Mouse (Mus musculus): Measurements from ENCODE around the gene Zap70. TPM values are rescaled to one million over a fixed set of nuclear protein-coding genes. Genes with fewer than 3 reads are reported as not detected.

The Zap70 gene
- polyA plus RNA-seq, 1 experiment = not detected

DNA sequence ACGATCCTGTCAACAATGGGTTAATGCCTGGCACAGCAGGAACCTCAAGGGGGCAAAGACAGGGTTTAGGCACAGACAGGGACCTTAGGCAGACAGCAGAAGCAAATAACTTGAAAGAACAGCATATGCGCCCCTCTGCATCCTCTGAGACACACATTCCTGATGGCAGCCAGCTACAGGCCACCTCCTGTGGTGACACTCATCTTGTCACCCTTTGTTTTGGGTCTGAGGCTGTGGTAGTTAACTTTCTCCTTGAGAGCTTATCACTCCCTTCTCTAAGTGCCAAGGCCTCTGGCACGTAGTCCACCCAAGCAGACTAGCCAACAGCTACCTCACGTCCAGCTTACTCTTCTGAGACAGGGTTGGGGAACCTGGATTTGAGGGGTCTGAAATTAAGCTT, 15.9 kb upstream of the Zap70 start:
- TF ChIP-seq POLR2A (IDR thresholded peaks at IDR 0.05; ENCODE audit: insufficient read depth, low read depth, low read length) (no peak), CTCF (IDR thresholded peaks at IDR 0.05; ENCODE audit: insufficient read depth, low read depth, low read length) (no peak)
- H3K4me1 ChIP-seq (ENCODE audit: control insufficient read depth, insufficient read depth, low read length) = peaks cover 7% of the 10 kb centered on the region
- H3K27ac ChIP-seq (ENCODE audit: insufficient read depth, low read depth, low read length) = no peak overlapping the region
- no peak overlapping the region for H3K4me3 ChIP-seq (ENCODE audit: insufficient read depth, low read depth, low read length)
- 64% methylated on average over 4 of the region's 4 CpGs for WGBS

DNA sequence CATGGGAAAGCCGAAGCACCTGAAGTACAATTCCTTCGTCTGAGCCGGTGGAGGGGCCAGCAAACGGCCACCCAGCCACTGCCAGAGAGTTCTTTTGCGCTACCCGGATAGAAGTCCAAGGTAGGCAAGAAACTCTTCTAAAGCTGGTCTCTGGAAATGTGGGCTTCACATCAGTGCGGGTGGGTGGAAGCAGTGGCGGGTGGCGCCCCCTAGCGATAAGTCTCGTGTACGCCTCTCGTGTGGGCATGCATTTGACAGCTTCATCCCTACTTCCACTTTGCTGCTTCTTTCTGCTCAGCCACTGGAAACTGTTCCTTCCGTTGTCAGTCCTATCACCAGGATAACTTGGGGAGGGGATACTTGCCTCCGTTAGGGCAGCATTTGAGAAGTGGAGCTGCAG, 15.1 kb upstream of the Zap70 start:
- TF ChIP-seq CTCF (IDR thresholded peaks at IDR 0.05; ENCODE audit: insufficient read depth, low read depth, low read length) = peak; percentile 19; the same call in 1 of the 2 replicates
- no peak for TF ChIP-seq POLR2A (IDR thresholded peaks at IDR 0.05; ENCODE audit: insufficient read depth, low read depth, low read length)
- H3K4me3 ChIP-seq (ENCODE audit: insufficient read depth, low read depth, low read length) = no peak overlapping the region
- WGBS = 42% methylated on average over 15 of the region's 15 CpGs
- H3K27ac ChIP-seq (ENCODE audit: insufficient read depth, low read depth, low read length) = no peak overlapping the region
- peaks cover 7% of the 10 kb centered on the region for H3K4me1 ChIP-seq (ENCODE audit: control insufficient read depth, insufficient read depth, low read length)

DNA sequence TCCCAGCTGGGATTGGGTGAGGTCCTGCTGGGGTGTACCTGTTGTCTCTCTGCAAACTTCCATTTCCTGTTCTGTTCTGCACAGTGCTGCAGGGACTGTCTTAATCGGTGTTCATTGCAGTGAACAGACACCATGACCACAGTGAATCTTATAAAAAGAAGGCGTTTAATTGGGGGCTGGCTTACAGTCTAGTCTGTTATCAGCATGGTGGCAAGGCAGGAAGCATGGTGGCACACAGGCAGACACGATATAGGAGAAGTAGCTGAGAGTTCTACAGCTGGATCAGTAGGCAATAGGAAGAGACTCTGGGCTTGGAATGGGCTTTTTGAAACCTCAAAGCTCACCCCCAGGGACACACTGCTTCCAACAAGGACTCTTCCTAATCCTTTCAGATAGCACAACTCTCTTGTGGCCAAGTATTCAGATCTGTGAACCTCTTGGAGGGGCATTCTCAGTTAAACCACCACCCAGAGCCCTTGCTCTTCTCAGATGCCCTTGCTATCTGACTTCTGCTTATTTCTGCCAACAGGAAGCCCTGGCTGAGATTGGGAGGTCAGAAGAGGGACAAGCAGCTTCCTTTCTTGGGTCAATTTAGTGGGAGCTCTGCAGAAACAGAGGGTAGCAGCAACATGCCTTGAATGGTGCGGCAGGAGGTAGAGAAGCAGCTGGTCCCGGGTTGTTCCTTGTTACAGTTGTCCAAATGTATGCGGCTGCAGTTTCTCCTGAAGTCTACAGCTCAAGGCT, 7.5 kb upstream of the Zap70 start:
- WGBS = 69% methylated on average over 6 of the region's 6 CpGs
- Histone ChIP-seq H3K27ac (ENCODE audit: insufficient read depth, low read depth, low read length) (no peak overlapping the region), H3K4me1 (ENCODE audit: control insufficient read depth, insufficient read depth, low read length) (no peaks in the 10 kb centered on the region), H3K4me3 (ENCODE audit: insufficient read depth, low read depth, low read length) (no peak overlapping the region)
- no peak for TF ChIP-seq POLR2A (IDR thresholded peaks at IDR 0.05; ENCODE audit: insufficient read depth, low read depth, low read length)
- TF ChIP-seq CTCF (IDR thresholded peaks at IDR 0.05; ENCODE audit: insufficient read depth, low read depth, low read length) = no peak

DNA sequence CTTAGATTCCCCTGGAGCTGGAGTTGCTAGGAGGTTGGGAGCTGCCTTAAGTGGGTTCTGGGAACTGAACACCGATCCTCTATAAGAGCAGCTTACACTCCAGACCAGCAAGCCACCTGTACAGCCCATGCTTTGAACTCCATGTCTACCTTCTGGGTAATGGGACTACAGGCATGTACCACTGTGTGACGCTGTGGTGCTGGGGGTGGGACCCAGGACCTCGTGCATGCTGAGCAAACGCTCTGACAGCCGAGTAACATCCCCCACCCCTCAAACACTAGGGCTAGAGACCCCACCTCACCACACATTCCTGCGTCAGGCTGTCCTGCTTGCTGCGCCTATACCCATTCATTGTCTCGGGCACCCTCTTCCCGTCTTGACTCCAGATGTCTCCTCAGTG, 3.0 kb upstream of the Zap70 start:
- H3K4me1 ChIP-seq (ENCODE audit: control insufficient read depth, insufficient read depth, low read length) = no peaks in the 10 kb centered on the region
- H3K27ac ChIP-seq (ENCODE audit: insufficient read depth, low read depth, low read length) = no peak overlapping the region
- no peak overlapping the region for H3K4me3 ChIP-seq (ENCODE audit: insufficient read depth, low read depth, low read length)
- 90% methylated on average over 9 of the region's 9 CpGs for WGBS
- TF ChIP-seq CTCF (IDR thresholded peaks at IDR 0.05; ENCODE audit: insufficient read depth, low read depth, low read length) = no peak
- no peak for TF ChIP-seq POLR2A (IDR thresholded peaks at IDR 0.05; ENCODE audit: insufficient read depth, low read depth, low read length)

DNA sequence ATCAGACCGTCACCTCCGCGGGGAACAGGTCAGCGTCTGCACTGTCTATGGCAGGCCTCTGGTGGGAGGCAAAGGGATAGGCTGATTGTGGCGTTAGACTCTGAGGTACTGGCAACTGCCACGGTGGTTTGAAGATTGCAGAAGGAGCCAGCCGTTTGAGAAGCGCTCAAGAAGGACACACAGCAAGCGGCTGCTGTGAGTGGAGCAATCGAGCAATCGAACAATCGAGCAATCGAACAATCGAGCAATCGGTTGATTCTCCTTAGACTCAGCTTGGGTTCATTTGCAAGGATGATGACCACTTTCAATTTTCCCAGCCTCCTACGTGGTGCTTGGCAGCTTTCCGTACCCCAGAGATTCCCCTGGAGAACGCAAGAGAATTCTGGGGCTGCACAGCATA, 2.5 kb upstream of the Zap70 start:
- TF ChIP-seq POLR2A (IDR thresholded peaks at IDR 0.05; ENCODE audit: insufficient read depth, low read depth, low read length) (no peak), CTCF (IDR thresholded peaks at IDR 0.05; ENCODE audit: insufficient read depth, low read depth, low read length) (no peak)
- H3K4me3 ChIP-seq (ENCODE audit: insufficient read depth, low read depth, low read length) = no peak overlapping the region
- H3K4me1 ChIP-seq (ENCODE audit: control insufficient read depth, insufficient read depth, low read length) = no peaks in the 10 kb centered on the region
- WGBS = 89% methylated on average over 18 of the region's 18 CpGs
- no peak overlapping the region for H3K27ac ChIP-seq (ENCODE audit: insufficient read depth, low read depth, low read length)

DNA sequence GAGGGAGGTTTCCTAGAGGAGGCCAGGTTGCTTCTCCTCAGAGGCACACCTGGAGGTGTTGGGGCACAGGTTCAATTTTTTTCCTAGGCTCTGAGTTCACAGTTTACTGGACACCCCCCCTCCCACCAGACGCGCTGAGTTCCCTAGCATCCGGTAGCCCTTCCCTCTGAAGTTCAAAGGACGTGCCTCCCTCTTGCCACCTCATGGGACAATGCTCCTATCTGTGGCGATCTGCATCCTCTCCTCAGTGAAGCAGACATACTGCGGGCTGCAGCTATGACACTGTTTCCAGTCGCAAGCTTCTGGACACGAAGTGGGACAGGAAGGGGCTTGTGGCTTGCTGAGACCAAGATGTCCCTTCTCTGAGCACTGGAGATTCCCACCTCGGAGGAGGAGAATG, 1.2 kb upstream of the Zap70 start:
- Histone ChIP-seq H3K4me1 (ENCODE audit: control insufficient read depth, insufficient read depth, low read length) (no peaks in the 10 kb centered on the region), H3K4me3 (ENCODE audit: insufficient read depth, low read depth, low read length) (no peak overlapping the region), H3K27ac (ENCODE audit: insufficient read depth, low read depth, low read length) (no peak overlapping the region)
- WGBS = 89% methylated on average over 9 of the region's 9 CpGs
- TF ChIP-seq POLR2A (IDR thresholded peaks at IDR 0.05; ENCODE audit: insufficient read depth, low read depth, low read length) = no peak
- TF ChIP-seq CTCF (IDR thresholded peaks at IDR 0.05; ENCODE audit: insufficient read depth, low read depth, low read length) = no peak

DNA sequence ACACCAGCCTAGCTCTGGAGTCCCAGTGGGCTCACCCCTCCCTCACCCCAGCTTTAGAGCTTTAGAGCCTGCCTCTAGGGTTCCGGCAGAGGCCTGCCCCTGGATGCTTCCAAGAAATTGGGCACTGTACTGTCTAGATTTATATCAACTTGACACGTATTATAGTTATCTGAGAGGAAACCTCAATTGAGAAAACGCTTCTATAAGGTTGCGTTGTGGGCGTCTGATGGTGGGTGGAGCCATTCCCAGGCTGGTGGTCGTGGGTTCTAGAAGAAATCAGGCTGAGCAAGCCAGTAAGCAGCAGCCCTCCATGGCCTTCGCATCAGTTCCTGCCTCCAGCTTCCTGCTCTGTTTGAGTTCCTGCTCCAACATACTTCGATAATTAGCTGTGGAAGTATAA, 537 bp upstream of the Zap70 start:
- Histone ChIP-seq H3K27ac (ENCODE audit: insufficient read depth, low read depth, low read length) (no peak overlapping the region), H3K4me3 (ENCODE audit: insufficient read depth, low read depth, low read length) (no peak overlapping the region), H3K4me1 (ENCODE audit: control insufficient read depth, insufficient read depth, low read length) (no peaks in the 10 kb centered on the region)
- TF ChIP-seq POLR2A (IDR thresholded peaks at IDR 0.05; ENCODE audit: insufficient read depth, low read depth, low read length) = no peak
- TF ChIP-seq CTCF (IDR thresholded peaks at IDR 0.05; ENCODE audit: insufficient read depth, low read depth, low read length) = no peak
- 88% methylated on average over 8 of the region's 8 CpGs for WGBS

DNA sequence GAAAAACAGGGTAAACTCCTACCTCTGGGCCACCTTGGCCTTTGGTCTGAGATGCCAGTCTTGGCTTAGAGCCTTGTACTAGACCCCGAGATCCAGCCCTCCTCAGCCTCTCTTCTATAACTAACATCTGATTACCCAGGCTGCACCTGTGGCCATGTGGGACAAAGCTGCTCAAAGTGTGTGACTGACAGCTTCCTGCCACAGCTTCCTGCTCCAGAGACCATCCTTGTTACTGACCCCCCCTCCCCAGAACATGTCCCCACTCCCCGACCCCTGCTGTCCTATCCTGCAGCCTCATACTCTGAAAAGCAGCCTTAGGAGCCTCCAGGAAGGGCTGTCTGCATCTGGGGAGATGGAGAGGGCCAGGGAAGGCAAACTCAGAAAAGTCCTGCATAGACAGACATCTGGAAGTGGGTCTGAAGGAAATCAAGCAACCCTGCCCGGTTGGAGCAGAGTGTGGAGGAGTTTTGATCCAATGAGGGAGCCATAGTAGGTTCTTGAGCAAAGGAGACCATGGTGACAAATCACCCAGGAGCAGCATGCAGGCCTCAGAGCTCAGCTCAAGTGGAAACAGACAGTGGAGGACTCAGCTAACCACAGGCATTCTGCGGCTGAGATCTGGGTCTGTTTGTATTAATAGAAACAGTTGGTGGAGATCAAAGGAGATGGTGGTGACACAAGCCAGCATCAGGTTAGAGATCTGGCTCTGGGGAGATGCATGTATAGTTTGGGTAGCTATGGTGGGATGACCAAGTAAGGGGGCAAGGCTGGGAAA, 5.0 kb downstream of the Zap70 start:
- H3K27ac ChIP-seq (ENCODE audit: insufficient read depth, low read depth, low read length) = no peak overlapping the region
- peaks cover 9% of the 10 kb centered on the region for H3K4me1 ChIP-seq (ENCODE audit: control insufficient read depth, insufficient read depth, low read length)
- WGBS = 55% methylated on average over 4 of the region's 4 CpGs
- no peak overlapping the region for H3K4me3 ChIP-seq (ENCODE audit: insufficient read depth, low read depth, low read length)
- TF ChIP-seq POLR2A (IDR thresholded peaks at IDR 0.05; ENCODE audit: insufficient read depth, low read depth, low read length) (no peak), CTCF (IDR thresholded peaks at IDR 0.05; ENCODE audit: insufficient read depth, low read depth, low read length) (no peak)

DNA sequence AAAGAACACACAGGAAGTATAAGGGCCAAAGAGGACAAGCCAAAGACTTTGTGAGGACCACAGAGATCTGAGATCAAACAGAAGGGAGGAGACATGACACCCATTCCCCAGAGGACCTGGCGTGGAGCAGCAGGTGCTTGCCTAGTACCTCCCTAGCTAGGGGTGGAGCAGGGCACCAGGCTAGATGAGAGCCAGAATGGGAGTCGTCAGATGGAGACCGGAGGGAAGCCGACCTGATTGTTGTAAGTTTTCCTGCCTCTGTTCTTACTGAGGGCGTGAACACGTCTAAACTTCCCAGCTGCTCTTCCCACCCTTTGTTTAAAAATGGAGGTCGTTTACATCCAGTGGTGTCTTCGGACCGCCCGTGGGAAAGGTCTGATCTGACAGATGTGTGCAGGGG, 5.7 kb downstream of the Zap70 start:
- no peak overlapping the region for H3K27ac ChIP-seq (ENCODE audit: insufficient read depth, low read depth, low read length)
- H3K4me1 ChIP-seq (ENCODE audit: control insufficient read depth, insufficient read depth, low read length) = peaks cover 9% of the 10 kb centered on the region
- TF ChIP-seq CTCF (IDR thresholded peaks at IDR 0.05; ENCODE audit: insufficient read depth, low read depth, low read length) (no peak), POLR2A (IDR thresholded peaks at IDR 0.05; ENCODE audit: insufficient read depth, low read depth, low read length) (no peak)
- no peak overlapping the region for H3K4me3 ChIP-seq (ENCODE audit: insufficient read depth, low read depth, low read length)
- 28% methylated on average over 10 of the region's 10 CpGs for WGBS
